Mouse (Mus musculus) ovary, adult 2 months (tissue): ENCODE measurements around the gene Glce. TPM values are rescaled to one million over a fixed set of nuclear protein-coding genes. Genes with fewer than 3 reads are reported as not detected.

Experiments
- polyA plus RNA-seq: library from polyadenylated mRNA; depleted of rRNA; stranded (reverse); fragments of >200 nt; gene quantifications from 2 replicates; pipeline ENCODE4 v1.2.3, GENCODE M21; 2012; rRNA removed

Gene Glce
- 2.8 and 4.2 TPM in 2 replicates for polyA plus RNA-seq

DNA sequence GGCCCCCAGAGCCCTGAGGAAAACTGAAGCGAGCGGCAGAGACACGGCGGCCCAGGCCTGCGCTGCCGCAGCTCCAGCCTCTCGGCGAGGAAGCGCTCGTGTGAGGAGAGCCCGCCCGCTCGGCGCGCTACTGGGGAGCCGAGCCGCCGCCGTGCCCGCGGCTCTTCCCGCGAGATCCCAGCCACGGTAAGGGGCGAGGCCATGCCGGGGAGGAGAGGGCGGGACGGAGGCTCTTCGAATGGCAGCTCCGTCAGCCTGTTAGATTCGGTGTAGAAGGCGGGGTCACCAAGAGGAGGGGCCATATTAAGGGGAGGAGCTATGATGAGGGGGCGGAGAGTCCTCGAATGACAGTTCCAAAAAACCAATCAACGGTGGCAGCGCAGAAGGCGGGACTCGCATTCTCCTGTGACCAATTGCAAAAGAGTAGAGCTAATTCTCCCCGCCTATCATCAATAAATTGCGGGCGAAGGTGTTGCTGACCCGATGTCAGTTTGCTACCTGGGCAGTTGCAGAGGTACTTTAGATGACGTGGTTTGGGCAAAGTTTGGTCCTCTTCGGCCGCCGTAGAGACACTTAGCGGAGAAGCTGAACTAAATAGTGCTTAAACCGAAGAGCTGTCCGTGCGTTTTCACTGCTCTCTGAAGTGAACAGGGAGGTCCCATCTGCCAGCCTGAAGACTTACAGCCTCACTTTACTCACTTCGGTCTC is at the start of gene Glce:
Gene Glce, minus strand, starts transcription at position 148 of the 708 bp plus-strand sequence.

GRCm38 (mm10) chr9:62026600-62026999 is 95.9 kb downstream of the Glce start, which contains the start of gene Paqr5:
Gene Paqr5, minus strand, starts transcription at chr9:62026856.

Other genes starting within 250 kb of the Glce start
- 10,326 and 16,335 TPM in 2 replicates for gene Rplp1, start 208.1 kb downstream of the Glce start, polyA plus RNA-seq
- gene Kif23, start 175.9 kb downstream of the Glce start, polyA plus RNA-seq, result 1.4 and 2.9 TPM in 2 replicates
- gene Paqr5, start 95.8 kb downstream of the Glce start, polyA plus RNA-seq, result 10.5 and 10.7 TPM in 2 replicates
- gene Spesp1, start 159.6 kb upstream of the Glce start, polyA plus RNA-seq, result not detected in 2 replicates
- gene Anp32a, start 218.6 kb upstream of the Glce start, polyA plus RNA-seq, result 12.8 and 16.6 TPM in 2 replicates